Mouse (Mus musculus) midbrain, embryonic 16.5 days (tissue): ENCODE results near the gene Caml. TPM values are rescaled to one million over a fixed set of nuclear protein-coding genes. Genes with fewer than 3 reads are reported as not detected.
A peak's percentile ranks its signal among the peaks of the same experiment; 100 is the strongest.
"Not testable (repeated sequence)": the region's sequence is repeated elsewhere in the genome, so short reads cannot be mapped to it uniquely, and the experiment has no call there.

ENCODE experiments used
- ATAC-seq: fragments of 200-750 bp; cut with Nextera tagmentation; 2 replicates; pipeline ENCODE4 v1.8.0; 2017; ENCODE audit warnings: moderate TSS enrichment
- H3K27ac ChIP-seq: fragments of 300-500 bp; sonication (generic); 2 replicates; pipeline ENCODE4 v1.5.1; 2014; ENCODE audit warnings: mild to moderate bottlenecking, low read length, mixed read lengths
- H3K27me3 ChIP-seq: fragments of 300-500 bp; sonication (generic); 2 replicates; pipeline ENCODE4 v1.6.1; 2014; ENCODE audit warnings: low read depth, low read length, mixed read lengths; ENCODE audit not compliant: control insufficient read depth, insufficient read depth
- H3K36me3 ChIP-seq: fragments of 300-500 bp; sonication (generic); 2 replicates; pipeline ENCODE4 v1.6.1; 2014; ENCODE audit warnings: mild to moderate bottlenecking, low read length, moderate library complexity, mixed read lengths; ENCODE audit not compliant: control insufficient read depth, insufficient read depth
- H3K4me1 ChIP-seq: fragments of 300-500 bp; sonication (generic); 2 replicates; pipeline ENCODE4 v1.6.1; 2014; ENCODE audit warnings: mild to moderate bottlenecking, low read length, mixed read lengths; ENCODE audit not compliant: control insufficient read depth, insufficient read depth
- H3K4me2 ChIP-seq: fragments of 300-500 bp; sonication (generic); 2 replicates; pipeline ENCODE4 v1.6.1; 2014; ENCODE audit warnings: mild to moderate bottlenecking, low read length, mixed read lengths
- H3K4me3 ChIP-seq: fragments of 300-500 bp; sonication (generic); 2 replicates; pipeline ENCODE4 v1.5.1; 2014; ENCODE audit warnings: low read depth, mild to moderate bottlenecking, low read length, moderate library complexity, mixed read lengths
- H3K9ac ChIP-seq: fragments of 300-500 bp; sonication (generic); 2 replicates; pipeline ENCODE4 v1.6.1; 2014; ENCODE audit warnings: low read depth, low read length, mixed read lengths
- H3K9me3 ChIP-seq: fragments of 300-500 bp; sonication (generic); replicated peaks from 2 replicates; pipeline ENCODE4 v1.6.1; 2014; ENCODE audit warnings: mild to moderate bottlenecking, low read length, mixed read lengths; ENCODE audit not compliant: control insufficient read depth, poor library complexity, severe bottlenecking
- WGBS: fragments of 180-500 bp; shearing (Covaris S2); extraction: QIAGEN DNeasy Blood & Tissue Kit; methylation state at CpG from one replicate; pipeline ENCODE4 v1.1.7; 2014; 5-methylcytosine and 5-hydroxymethylcytosine counted together
- polyA plus RNA-seq: library from polyadenylated mRNA; unstranded; fragments of >200 nt; fragmentation: Nextera tagmentation; extraction: Ambion mirVana; gene quantifications from 2 replicates; pipeline ENCODE4 v1.2.1, GENCODE M21; 2015

Caml gene
- polyA plus RNA-seq, 1 experiment from 2014 or later, result 112 TPM

DNA sequence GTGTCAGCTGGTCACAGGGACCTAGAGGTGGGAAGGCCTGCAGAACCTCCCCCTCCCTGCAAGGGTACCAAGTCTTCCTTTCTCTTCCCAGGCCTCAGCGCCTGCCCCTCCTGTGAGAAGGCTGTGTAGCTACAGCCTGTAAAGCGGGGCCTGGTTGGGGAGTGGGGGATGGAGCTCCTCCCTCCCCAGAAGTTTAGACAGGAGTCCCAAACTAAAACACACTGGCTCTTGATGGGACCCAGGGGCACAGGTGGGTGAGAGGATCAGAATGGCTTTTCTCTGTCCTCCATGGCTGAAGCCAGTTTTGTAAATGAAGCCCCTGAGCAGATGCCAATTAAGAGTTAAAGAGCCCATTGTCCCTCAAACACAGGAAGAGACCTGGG, 15.2 kb upstream of the Caml start:
- no peak overlapping the region for H3K4me2 ChIP-seq
- H3K27ac ChIP-seq, result no peak overlapping the region
- no peak overlapping the region for H3K9ac ChIP-seq
- no peak overlapping the region for H3K4me3 ChIP-seq
- 90% methylated on average over 2 of the region's 2 CpGs for WGBS
- no peaks in the 10 kb centered on the region for H3K27me3 ChIP-seq
- no peak for ATAC-seq
- no peaks in the 10 kb centered on the region for H3K9me3 ChIP-seq
- peaks cover 24% of the 10 kb centered on the region for H3K36me3 ChIP-seq
- H3K4me1 ChIP-seq, result no peaks in the 10 kb centered on the region

- Histone ChIP-seq H3K27me3 (no peaks in the 10 kb centered on the region), H3K27ac (no peak overlapping the region), H3K4me2 (no peak overlapping the region), H3K36me3 (peaks cover 20% of the 10 kb centered on the region), H3K4me3 (no peak overlapping the region), H3K9me3 (no peaks in the 10 kb centered on the region), H3K9ac (no peak overlapping the region), H3K4me1 (no peaks in the 10 kb centered on the region)
- no peak for ATAC-seq
- 90% methylated on average over 7 of the region's 7 CpGs for WGBS
Measured at GRCm38 (mm10) chr13:55611996-55612395, 10.8 kb upstream of the Caml start.

DNA sequence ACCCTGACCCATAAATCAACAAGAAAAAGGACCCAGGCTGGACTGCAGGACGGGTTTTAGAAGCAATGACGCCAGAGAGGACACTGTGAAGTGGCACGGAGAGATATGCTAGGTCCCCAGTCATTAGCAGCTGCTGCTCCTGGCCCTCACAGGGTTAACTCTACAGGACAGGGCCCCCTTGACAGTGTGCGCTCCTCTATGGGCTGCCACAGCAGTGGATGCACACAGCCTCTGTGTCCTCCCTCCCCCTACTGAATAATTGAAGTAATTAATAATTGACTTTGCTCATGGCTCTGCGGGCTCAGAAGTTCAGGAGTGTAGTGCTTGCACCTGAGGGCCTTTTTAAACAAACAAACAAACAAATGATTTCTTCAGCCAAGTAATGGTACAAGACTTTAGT, 9.3 kb upstream of the Caml start:
- WGBS, result 59% methylated on average over 5 of the region's 5 CpGs
- Histone ChIP-seq H3K36me3 (0 out of 2 replicates have a peak, but pooled peaks cover 9% of the 10 kb centered on the region), H3K27me3 (no peaks in the 10 kb centered on the region), H3K9ac (no peak overlapping the region), H3K4me2 (no peak overlapping the region), H3K4me1 (no peaks in the 10 kb centered on the region), H3K27ac (no peak overlapping the region), H3K9me3 (no peaks in the 10 kb centered on the region; the same call in 1 of the 2 replicates), H3K4me3 (no peak overlapping the region)
- no peak for ATAC-seq

- Histone ChIP-seq H3K9me3 (no peaks in the 10 kb centered on the region; the same call in 1 of the 2 replicates), H3K4me2 (no peak overlapping the region), H3K27me3 (no peaks in the 10 kb centered on the region), H3K27ac (no peak overlapping the region), H3K36me3 (no peaks in the 10 kb centered on the region), H3K4me3 (no peak overlapping the region), H3K9ac (no peak overlapping the region), H3K4me1 (peaks cover 13% of the 10 kb centered on the region)
- ATAC-seq, result no peak
- WGBS, result 96% methylated on average over 4 of the region's 4 CpGs
Measured at GRCm38 (mm10) chr13:55619328-55619727, 3.5 kb upstream of the Caml start.

GRCm38 (mm10) chr13:55620275-55620674, 2.5 kb upstream of the Caml start:
- H3K4me1 ChIP-seq, result peaks cover 22% of the 10 kb centered on the region
- 0 out of 2 replicates have a peak, but pooled peaks cover under 1% of the 10 kb centered on the region for H3K36me3 ChIP-seq
- H3K9ac ChIP-seq, result no peak overlapping the region
- no peaks in the 10 kb centered on the region; the same call in 1 of the 2 replicates for H3K9me3 ChIP-seq
- ATAC-seq, result no peak
- no peak overlapping the region for H3K4me2 ChIP-seq
- no peak overlapping the region for H3K4me3 ChIP-seq
- no peak overlapping the region for H3K27ac ChIP-seq
- 93% methylated on average over 2 of the region's 2 CpGs for WGBS
- no peaks in the 10 kb centered on the region for H3K27me3 ChIP-seq

DNA sequence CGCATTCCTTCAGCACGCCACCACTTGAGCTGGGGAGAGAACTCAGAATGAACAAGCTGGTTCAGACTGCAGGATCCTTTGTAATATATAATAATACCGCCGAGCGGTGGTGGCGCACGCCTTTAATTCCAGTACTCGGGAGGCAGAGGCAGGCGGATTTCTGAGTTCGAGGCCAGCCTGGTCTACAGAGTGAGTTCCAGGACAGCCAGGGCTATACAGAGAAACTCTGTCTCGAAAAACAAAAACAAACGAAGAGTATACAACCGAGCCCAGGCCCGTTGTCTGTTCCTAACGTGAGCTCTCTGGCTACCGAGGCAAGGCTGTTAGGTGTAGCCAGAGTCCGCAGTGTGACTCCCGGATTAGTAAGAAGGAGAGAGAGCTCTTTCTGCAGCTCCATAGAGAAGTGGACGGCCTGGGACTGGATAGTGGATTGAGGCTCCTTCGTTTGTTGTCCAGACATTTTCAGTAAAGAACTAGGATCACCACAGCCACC, 603 bp upstream of the Caml start:
- 20% methylated on average over 20 of the region's 20 CpGs for WGBS
- peak overlapping the region; percentile 89 for H3K4me3 ChIP-seq
- H3K4me1 ChIP-seq, result peaks cover 30% of the 10 kb centered on the region
- H3K27me3 ChIP-seq, H3K9me3 ChIP-seq, ATAC-seq, H3K36me3 ChIP-seq: not testable (repeated sequence)
- H3K9ac ChIP-seq, result peak overlapping the region; percentile 85
- H3K27ac ChIP-seq, result peak overlapping the region; percentile 97
- H3K4me2 ChIP-seq, result peak overlapping the region; percentile 84

- H3K27me3 ChIP-seq, result no peaks in the 10 kb centered on the region
- WGBS, result 6% methylated on average over 30 of the region's 30 CpGs
- peak within 1 kb of the TSS; percentile 77 for H3K27ac ChIP-seq
- peak; percentile 93 for ATAC-seq
- peaks cover 21% of the 10 kb centered on the region for H3K36me3 ChIP-seq
- H3K4me2 ChIP-seq, result peak within 1 kb of the TSS; percentile 90
- no peaks in the 10 kb centered on the region for H3K9me3 ChIP-seq
- peak within 1 kb of the TSS; percentile 99 for H3K4me3 ChIP-seq
- H3K9ac ChIP-seq, result peak within 1 kb of the TSS; percentile 92
- H3K4me1 ChIP-seq, result peaks cover 15% of the 10 kb centered on the region
Measured at GRCm38 (mm10) chr13:55634639-55635127, 11.9 kb downstream of the Caml start, which contains the start of gene Ddx46. Gene Ddx46 (plus strand): TSS chr13:55635027.

DNA sequence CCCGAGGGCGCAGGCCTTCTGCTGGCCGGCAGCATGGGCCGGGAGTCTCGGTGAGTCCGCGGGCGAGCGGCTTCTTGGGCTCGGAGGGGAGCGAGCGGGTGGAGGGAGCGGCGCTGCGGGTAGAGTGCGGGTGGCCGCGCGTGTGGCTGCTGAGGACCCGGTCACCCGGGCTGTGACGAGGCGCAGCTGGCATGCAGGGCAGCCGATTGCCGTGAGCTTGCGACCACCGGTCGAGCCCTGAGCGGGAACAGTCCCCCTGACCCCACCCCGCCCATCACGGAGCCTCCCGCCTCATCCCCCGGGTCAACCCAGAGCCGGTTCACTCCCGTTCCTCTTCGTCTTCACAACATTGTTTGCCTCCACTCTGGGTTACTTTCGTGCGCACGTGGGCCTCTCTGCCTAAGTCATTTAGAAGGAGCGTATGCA, 12.4 kb downstream of the Caml start:
- Histone ChIP-seq H3K9me3 (no peaks in the 10 kb centered on the region), H3K36me3 (peaks cover 23% of the 10 kb centered on the region), H3K4me1 (peaks cover 15% of the 10 kb centered on the region), H3K9ac (peak overlapping the region; percentile 92), H3K27ac (peak overlapping the region; percentile 77), H3K4me3 (peak overlapping the region; percentile 99), H3K4me2 (peak overlapping the region; percentile 90), H3K27me3 (no peaks in the 10 kb centered on the region)
- under 1% methylated on average over 25 of the region's 40 CpGs for WGBS
- peak; percentile 47 for ATAC-seq

GRCm38 (mm10) chr13:55636185-55636983, 13.6 kb downstream of the Caml start:
- Histone ChIP-seq H3K27ac (no peak overlapping the region), H3K9ac (no peak overlapping the region), H3K4me3 (no peak overlapping the region), H3K9me3 (no peaks in the 10 kb centered on the region), H3K4me1 (peaks cover 15% of the 10 kb centered on the region), H3K4me2 (no peak overlapping the region; the same call in 1 of the 2 replicates), H3K27me3 (no peaks in the 10 kb centered on the region), H3K36me3 (peaks cover 20% of the 10 kb centered on the region)
- ATAC-seq, result no peak
- 90% methylated on average over 14 of the region's 14 CpGs for WGBS
